Mouse (Mus musculus) heart, embryonic 14.5 days (tissue): ENCODE results near the gene Phlda1. TPM values are rescaled to one million over a fixed set of nuclear protein-coding genes. Genes with fewer than 3 reads are reported as not detected.

Source experiments
- ATAC-seq: fragments of 200-750 bp; cut with Nextera tagmentation; 2 replicates; pipeline ENCODE4 v1.8.0; 2017; ENCODE audit warnings: low read depth, moderate TSS enrichment; ENCODE audit not compliant: insufficient number of reproducible peaks, insufficient read depth, low FRiP score
- H3K27ac ChIP-seq, 2 experiments: fragments of 200-500 bp in 1 of 2; fragments of 300-500 bp in 1 of 2; sonication (generic) in 1 of 2; replicated peaks in 1 of 2; 2 replicates each; pipeline ENCODE4 v1.5.1; 2012 to 2014; ENCODE audit warnings: low read depth in 2 of 2, low read length in 2 of 2, control low read depth in 1 of 2, mild to moderate bottlenecking in 1 of 2, mixed read lengths in 1 of 2; ENCODE audit not compliant: control insufficient read depth in 1 of 2, insufficient read depth in 1 of 2
- H3K27me3 ChIP-seq: fragments of 300-500 bp; sonication (generic); 2 replicates; pipeline ENCODE4 v1.6.1; 2014; ENCODE audit warnings: mild to moderate bottlenecking, low read length, control low read depth; ENCODE audit not compliant: control insufficient read depth, insufficient read depth
- H3K36me3 ChIP-seq: fragments of 300-500 bp; sonication (generic); 2 replicates; pipeline ENCODE4 v1.6.1; 2014; ENCODE audit warnings: mild to moderate bottlenecking, control low read depth, low read length, mixed read lengths; ENCODE audit not compliant: control insufficient read depth, insufficient read depth
- H3K4me1 ChIP-seq, 2 experiments: fragments of 200-500 bp in 1 of 2; fragments of 300-500 bp in 1 of 2; sonication (generic) in 1 of 2; 2 replicates each; pipeline ENCODE4 v1.6.1; 2012 to 2014; ENCODE audit warnings: low read length in 2 of 2, control low read depth in 1 of 2, mixed read lengths in 1 of 2; ENCODE audit not compliant: control insufficient read depth in 2 of 2, insufficient read depth in 2 of 2
- H3K4me2 ChIP-seq: fragments of 300-500 bp; sonication (generic); 2 replicates; pipeline ENCODE4 v1.6.1; 2014; ENCODE audit warnings: mild to moderate bottlenecking, low read length
- H3K4me3 ChIP-seq, 2 experiments: fragments of 200-500 bp in 1 of 2; fragments of 300-500 bp in 1 of 2; sonication (generic) in 1 of 2; 2 replicates each; pipeline ENCODE4 v1.5.1; 2012 to 2014; ENCODE audit warnings: low read length in 2 of 2, mild to moderate bottlenecking in 2 of 2, control low read depth in 1 of 2, low read depth in 1 of 2, moderate library complexity in 1 of 2; ENCODE audit not compliant: control insufficient read depth in 1 of 2, insufficient read depth in 1 of 2
- H3K9ac ChIP-seq: fragments of 300-500 bp; sonication (generic); 2 replicates; pipeline ENCODE4 v1.6.1; 2014; ENCODE audit warnings: mild to moderate bottlenecking, low read length
- H3K9me3 ChIP-seq: fragments of 300-500 bp; sonication (generic); 2 replicates; pipeline ENCODE4 v1.6.1; 2016; ENCODE audit warnings: low read length, control low read depth; ENCODE audit not compliant: control insufficient read depth
- WGBS: fragments of 180-500 bp; shearing (Covaris S2); extraction: QIAGEN DNeasy Blood & Tissue Kit; methylation state at CpG from one replicate; pipeline ENCODE4 v1.1.7; 2014; 5-methylcytosine and 5-hydroxymethylcytosine counted together
- polyA plus RNA-seq: library from polyadenylated mRNA; unstranded; fragments of >200 nt; fragmentation: Nextera tagmentation; extraction: Ambion mirVana; gene quantifications from 2 replicates; pipeline ENCODE4 v1.2.1, GENCODE M21; 2014

The Phlda1 gene
- polyA plus RNA-seq, 1 experiment from 2014 or later: 23.3 TPM

DNA sequence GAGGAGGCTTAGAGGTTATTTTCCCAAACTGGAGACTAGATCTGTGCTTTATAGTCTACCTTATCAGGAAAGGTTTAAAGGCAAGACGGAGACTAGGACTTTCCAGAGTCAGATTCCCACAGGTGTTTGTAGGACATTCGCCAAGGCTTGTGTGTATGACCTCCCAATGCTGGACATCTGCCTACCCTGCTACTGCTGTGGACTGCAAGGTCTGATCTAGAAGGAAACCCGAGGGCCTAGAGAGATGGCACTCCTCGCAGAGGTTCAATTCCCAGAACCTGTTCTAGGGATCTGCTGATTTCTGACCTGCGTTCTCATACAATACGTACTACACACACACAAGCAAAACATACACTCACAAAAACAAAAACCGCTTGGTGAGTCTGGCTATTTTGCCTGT is 680 bp upstream of the Phlda1 start:
- Histone ChIP-seq H3K9ac (peak overlapping the region; percentile 81), H3K36me3 (no peaks in the 10 kb centered on the region; the same call in 1 of the 2 replicates), H3K4me1 (peaks cover 9 to 42% of the 10 kb centered on the region in 2 experiments), H3K4me3 (peak overlapping the region in 1 of 2 experiments; percentile 89; a peak in 2 of 4 replicates), H3K27me3 (no peaks in the 10 kb centered on the region), H3K9me3 (no peaks in the 10 kb centered on the region), H3K4me2 (peak overlapping the region; percentile 87), H3K27ac (peak overlapping the region; percentile 17 to 84; a peak in 3 of 4 replicates)
- no peak for ATAC-seq
- whole genome bisulfite sequencing: 47% methylated on average over 7 of the region's 7 CpGs

DNA sequence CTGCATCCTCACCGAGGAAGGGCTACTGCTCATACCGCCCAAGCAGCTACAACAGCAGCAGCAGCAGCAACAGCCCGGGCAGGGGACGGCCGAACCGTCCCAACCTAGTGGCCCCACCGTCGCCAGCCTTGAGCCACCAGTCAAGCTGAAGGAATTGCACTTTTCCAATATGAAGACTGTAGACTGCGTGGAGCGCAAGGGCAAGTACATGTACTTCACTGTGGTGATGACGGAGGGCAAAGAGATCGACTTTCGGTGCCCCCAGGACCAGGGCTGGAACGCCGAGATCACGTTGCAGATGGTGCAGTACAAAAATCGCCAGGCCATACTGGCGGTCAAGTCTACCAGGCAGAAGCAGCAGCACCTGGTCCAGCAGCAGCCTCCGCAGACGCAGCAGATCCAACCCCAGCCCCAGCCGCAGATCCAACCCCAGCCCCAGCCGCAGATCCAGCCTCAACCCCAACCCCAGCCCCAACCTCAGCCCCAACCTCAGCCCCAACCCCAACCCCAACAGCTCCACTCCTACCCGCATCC is 907 bp downstream of the Phlda1 start:
- WGBS: under 1% methylated on average over 23 of the region's 23 CpGs
- Histone ChIP-seq H3K36me3 (no peaks in the 10 kb centered on the region; the same call in 1 of the 2 replicates), H3K4me2 (peak overlapping the region; percentile 87), H3K4me3 (peak overlapping the region; percentile 77 to 89), H3K27ac (peak overlapping the region; percentile 80 to 95), H3K9ac (peak overlapping the region; percentile 97), H3K4me1 (peaks cover 9 to 43% of the 10 kb centered on the region in 2 experiments), H3K9me3 (no peaks in the 10 kb centered on the region), H3K27me3 (no peaks in the 10 kb centered on the region)
- peak; percentile 8; the same call in 1 of the 2 replicates for ATAC-seq

DNA sequence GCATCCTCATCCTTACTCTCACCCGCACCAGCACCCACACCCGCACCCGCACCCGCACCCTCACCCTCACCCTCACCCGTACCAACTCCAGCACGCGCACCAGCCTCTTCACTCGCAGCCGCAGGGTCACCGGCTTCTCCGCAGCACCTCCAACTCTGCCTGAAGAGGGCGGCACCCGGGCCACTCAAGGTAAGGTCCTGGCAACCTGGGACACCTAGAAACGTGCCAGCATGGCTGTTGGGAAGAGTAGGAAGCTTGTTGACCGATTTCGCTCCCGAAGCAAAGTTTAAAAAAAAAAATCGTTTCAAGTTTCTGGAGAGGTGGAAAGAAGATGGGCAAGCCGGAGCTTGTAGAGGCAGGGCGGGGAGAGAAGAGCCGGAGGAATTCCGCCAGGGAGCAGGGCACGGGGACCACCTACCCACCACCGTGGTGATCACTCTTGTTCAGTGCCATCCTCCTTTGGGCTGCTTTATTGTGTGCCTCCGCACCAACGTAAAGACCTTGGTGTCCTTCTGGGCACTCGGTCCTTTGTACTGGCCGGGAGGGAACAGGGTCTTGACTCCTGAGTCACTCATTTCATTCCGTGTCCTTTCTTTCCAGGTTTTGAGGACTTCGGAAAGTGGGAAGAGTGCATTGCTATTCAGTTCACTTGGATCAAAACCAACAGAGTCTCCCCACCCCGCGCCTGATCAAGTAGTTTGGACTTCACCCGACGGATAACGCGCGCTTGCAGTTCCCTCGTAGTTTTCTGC is 1.6 kb downstream of the Phlda1 start:
- H3K4me1 ChIP-seq: peaks cover 10 to 49% of the 10 kb centered on the region in 2 experiments

DNA sequence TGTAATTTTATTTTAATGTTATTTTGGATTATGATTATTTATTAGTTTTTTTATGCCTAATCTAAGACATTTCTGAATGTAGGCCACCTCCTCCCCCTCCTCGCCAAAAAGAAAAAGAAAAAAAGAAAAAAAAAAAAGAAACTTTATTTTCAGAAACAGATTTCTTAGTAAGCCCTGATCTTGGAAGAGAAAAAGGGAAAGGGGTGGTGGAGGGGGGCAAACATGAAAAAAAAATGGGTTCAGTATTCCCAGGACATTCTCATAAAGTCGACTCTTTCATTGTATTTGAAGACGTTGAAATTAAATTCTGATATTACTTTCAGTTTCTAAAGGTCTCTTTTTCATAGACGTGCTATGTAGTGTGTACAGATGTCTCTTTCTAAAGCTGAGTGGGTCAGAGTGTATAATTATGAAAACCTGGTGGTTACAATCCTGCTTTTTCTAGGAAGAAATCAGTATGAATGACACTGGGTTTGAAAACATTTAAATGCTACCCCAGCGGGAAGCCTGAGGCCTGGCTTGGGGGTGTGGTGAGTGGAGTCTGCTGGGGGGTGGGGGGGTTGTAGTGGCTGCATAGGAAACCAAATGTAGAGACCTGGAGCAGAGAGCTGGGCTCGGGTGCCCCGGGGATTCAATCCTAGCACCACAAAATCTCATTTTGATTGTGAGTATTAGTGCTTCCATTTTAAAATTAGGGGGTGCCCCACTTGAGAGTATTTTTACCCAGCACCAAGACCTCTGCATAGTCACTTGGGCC is 2.4 kb downstream of the Phlda1 start:
- peak overlapping the region; percentile 97 for H3K9ac ChIP-seq
- H3K4me3 ChIP-seq: peak overlapping the region; percentile 77 to 89
- H3K9me3 ChIP-seq: no peaks in the 10 kb centered on the region
- H3K4me1 ChIP-seq: peaks cover 10 to 43% of the 10 kb centered on the region in 2 experiments
- no peaks in the 10 kb centered on the region; the same call in 1 of the 2 replicates for H3K36me3 ChIP-seq
- no peak for ATAC-seq
- peak overlapping the region; percentile 87 for H3K4me2 ChIP-seq
- H3K27me3 ChIP-seq: no peaks in the 10 kb centered on the region
- 11% methylated on average over 7 of the region's 7 CpGs for WGBS
- H3K27ac ChIP-seq: peak overlapping the region in 1 of 2 experiments; percentile 95; a peak in 1 of 4 replicates

More for the DNA sequence above, 1.6 kb downstream of the Phlda1 start:
- peak overlapping the region; percentile 87 for H3K4me2 ChIP-seq
- H3K36me3 ChIP-seq: no peaks in the 10 kb centered on the region; the same call in 1 of the 2 replicates
- under 1% methylated on average over 38 of the region's 38 CpGs for WGBS
- no peaks in the 10 kb centered on the region for H3K9me3 ChIP-seq
- peak overlapping the region; percentile 97 for H3K9ac ChIP-seq
- H3K27ac ChIP-seq: peak overlapping the region; percentile 80 to 95
- peak overlapping the region; percentile 77 to 89 for H3K4me3 ChIP-seq
- H3K27me3 ChIP-seq: no peaks in the 10 kb centered on the region
- peak; percentile 11; the same call in 1 of the 2 replicates for ATAC-seq

DNA sequence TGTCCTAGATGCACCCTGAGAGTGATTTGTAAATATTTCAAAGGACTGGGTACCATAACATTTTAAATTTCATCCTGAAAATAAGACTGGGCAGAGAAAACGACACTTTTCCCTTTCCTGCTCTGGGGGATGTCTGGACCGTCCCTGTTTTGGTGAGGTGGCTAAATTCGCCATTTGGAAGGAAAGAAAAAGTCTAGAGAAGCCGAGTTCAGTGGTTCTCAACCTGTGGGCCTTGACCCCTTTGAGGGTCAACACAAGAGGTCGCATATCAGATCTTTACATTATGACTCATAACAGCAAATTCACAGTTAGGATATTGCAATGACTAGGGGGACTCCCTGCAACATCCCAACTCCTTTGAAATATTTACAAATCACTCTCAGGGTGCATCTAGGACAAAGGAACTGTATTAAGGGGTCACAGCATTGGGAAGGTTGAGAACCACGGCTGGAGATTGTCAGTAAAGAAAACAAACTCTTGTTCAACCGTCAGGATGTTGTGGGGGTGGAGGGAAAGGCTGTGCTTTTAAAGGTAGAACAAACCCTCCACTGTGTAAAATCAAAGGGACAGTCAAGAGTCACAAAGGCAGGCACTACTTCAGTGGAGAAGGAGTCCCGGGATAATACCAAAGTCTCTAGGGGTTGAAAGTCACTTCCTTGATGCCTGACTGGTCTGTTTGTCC is 3.2 kb downstream of the Phlda1 start:
- H3K4me1 ChIP-seq: peaks cover 10 to 36% of the 10 kb centered on the region in 2 experiments
- H3K9ac ChIP-seq: peak overlapping the region; percentile 97
- H3K9me3 ChIP-seq: no peaks in the 10 kb centered on the region
- ATAC-seq: no peak
- H3K36me3 ChIP-seq: no peaks in the 10 kb centered on the region; the same call in 1 of the 2 replicates
- WGBS: 37% methylated on average over 8 of the region's 8 CpGs
- H3K27me3 ChIP-seq: no peaks in the 10 kb centered on the region
- H3K4me2 ChIP-seq: peak overlapping the region; percentile 87
- peak overlapping the region; percentile 3 to 89; a peak in 3 of 4 replicates for H3K4me3 ChIP-seq
- H3K27ac ChIP-seq: no peak overlapping the region

DNA sequence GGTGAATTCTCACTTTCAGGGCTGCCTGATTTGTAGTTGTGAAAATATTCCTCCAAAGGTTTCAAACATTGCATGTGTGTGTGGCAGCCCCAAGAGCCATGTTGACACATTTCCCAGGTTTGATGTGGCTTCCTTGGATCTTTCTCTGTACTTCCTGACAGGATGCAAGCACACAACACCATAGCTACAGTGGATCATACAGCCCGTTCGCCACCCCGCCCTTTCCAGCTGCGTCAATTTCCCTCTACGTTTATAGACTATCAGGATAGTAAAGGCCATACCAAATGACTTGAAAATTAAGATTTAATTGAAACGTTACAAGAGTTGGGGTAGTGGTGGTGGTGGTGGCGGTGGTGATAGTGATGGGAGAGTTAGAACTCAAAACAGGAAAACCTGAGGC is 3.9 kb downstream of the Phlda1 start:
- Histone ChIP-seq H3K36me3 (no peaks in the 10 kb centered on the region; the same call in 1 of the 2 replicates), H3K4me3 (no peak overlapping the region), H3K4me2 (no peak overlapping the region), H3K27me3 (no peaks in the 10 kb centered on the region), H3K27ac (no peak overlapping the region), H3K9ac (no peak overlapping the region), H3K9me3 (no peaks in the 10 kb centered on the region), H3K4me1 (peaks cover 10 to 31% of the 10 kb centered on the region in 2 experiments)
- no peak for ATAC-seq
- 72% methylated on average over 7 of the region's 7 CpGs for WGBS

DNA sequence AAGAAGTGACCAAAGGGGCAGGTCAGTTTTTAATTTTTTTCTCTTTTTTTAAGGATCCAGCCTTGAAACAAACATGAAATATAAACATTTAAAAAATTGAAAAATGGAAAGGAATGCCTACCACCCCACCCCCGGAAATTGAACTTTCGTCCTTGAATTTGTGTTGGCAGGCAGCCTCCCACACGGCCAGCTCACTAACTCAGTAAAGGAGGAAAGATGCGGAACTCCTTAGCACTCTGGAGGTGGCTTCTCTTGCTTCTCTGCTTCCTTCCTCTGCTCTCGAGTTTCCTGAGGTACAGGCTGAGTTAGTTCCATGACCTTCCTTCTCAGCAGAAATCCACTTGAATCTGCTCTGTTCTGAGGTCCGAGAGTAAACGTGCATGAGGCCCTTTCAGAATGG is 4.7 kb downstream of the Phlda1 start:
- no peaks in the 10 kb centered on the region; the same call in 1 of the 2 replicates for H3K36me3 ChIP-seq
- H3K4me3 ChIP-seq: no peak overlapping the region
- no peaks in the 10 kb centered on the region for H3K27me3 ChIP-seq
- H3K27ac ChIP-seq: no peak overlapping the region
- H3K9ac ChIP-seq: no peak overlapping the region
- no peaks in the 10 kb centered on the region for H3K9me3 ChIP-seq
- WGBS: 45% methylated on average over 7 of the region's 7 CpGs
- ATAC-seq: no peak
- H3K4me1 ChIP-seq: peaks cover 11 to 31% of the 10 kb centered on the region in 2 experiments
- H3K4me2 ChIP-seq: no peak overlapping the region
